In the genomic region with DNA sequence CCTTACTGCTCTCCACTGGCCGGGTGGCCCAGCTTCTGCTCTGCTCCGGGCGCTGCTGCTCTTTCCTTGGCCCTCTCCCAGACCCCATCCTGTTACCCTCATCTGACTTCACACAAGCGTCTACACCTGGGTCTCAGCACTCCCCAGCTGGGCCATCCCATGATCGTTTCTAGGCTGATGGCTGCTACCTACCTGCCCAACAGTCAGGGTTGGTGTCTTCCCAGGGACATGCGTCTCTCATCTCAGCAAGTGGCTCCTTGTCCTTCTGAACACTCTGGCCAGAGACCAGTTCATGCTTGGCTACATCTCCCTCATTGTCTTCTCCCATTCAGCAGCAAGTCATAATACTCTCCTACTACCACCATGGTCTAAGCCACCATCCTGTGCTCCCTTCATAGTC, we compare ENCODE assay signal across 9 mouse cellular contexts. TPM values are rescaled to one million over a fixed set of nuclear protein-coding genes. Genes with fewer than 3 reads are reported as not detected.
DNase-seq lines count a peak whose midpoint lies in the region; ATAC-seq and TF ChIP-seq lines count a peak whose summit lies in the region.
"Had no signal": no experiment of that assay in that cellular context is flagged by ENCODE, and none has a peak within 500 bp of the region (broad histone marks: within the 10 kb centered on the region; RNA-seq: fewer than 3 reads in every experiment).

No protein-coding gene starts in this region.

- peak overlapping the region; percentile 78 for H3K4me2 ChIP-seq in heart, embryonic 11.5 days
- H3K4me2 ChIP-seq in forebrain, postnatal 0 days (ENCODE audit: low read depth) = peak overlapping the region; percentile 89
- H3K4me2 ChIP-seq in liver, postnatal 0 days (ENCODE audit: low read depth, low read length) = peak overlapping the region; percentile 83

- no peaks in the 10 kb centered on the region for H3K9me3 ChIP-seq in heart, embryonic 11.5 days (replicated peaks; ENCODE audit: control insufficient read depth, low read length)
- no peaks in the 10 kb centered on the region for H3K9me3 ChIP-seq in forebrain, postnatal 0 days (ENCODE audit: low read length)
- H3K9me3 ChIP-seq in liver, postnatal 0 days (ENCODE audit: low read length) = no peaks in the 10 kb centered on the region

- WGBS in heart, embryonic 11.5 days (ENCODE audit: insufficient replicate concordance) = 91% methylated on average over 6 of the region's 6 CpGs
- 92% methylated on average over 6 of the region's 6 CpGs for WGBS in forebrain, postnatal 0 days
- 92% methylated on average over 6 of the region's 6 CpGs for WGBS in liver, postnatal 0 days (ENCODE audit: insufficient replicate concordance)

- H3K27ac ChIP-seq in heart, embryonic 11.5 days (ENCODE audit: low read depth, low read length) = no peak overlapping the region
- no peak overlapping the region for H3K27ac ChIP-seq in bone marrow macrophage, adult 2 months (ENCODE audit: insufficient read depth, low read depth, low read length)
- peak overlapping the region; percentile 96; the same call in 1 of the 2 replicates for H3K27ac ChIP-seq in forebrain, postnatal 0 days (ENCODE audit: low read depth, low read length)
- no peak overlapping the region for H3K27ac ChIP-seq in liver, postnatal 0 days (ENCODE audit: low read depth)

- no peaks in the 10 kb centered on the region for H3K27me3 ChIP-seq in heart, embryonic 11.5 days (ENCODE audit: control insufficient read depth, insufficient read depth, low read length)
- H3K27me3 ChIP-seq in forebrain, postnatal 0 days (ENCODE audit: insufficient read depth, low read length) = no peaks in the 10 kb centered on the region
- no peaks in the 10 kb centered on the region for H3K27me3 ChIP-seq in liver, postnatal 0 days (ENCODE audit: insufficient read depth, low read length)

- peak overlapping the region; percentile 68; the same call in 1 of the 2 replicates for H3K4me3 ChIP-seq in heart, embryonic 11.5 days (ENCODE audit: low read depth, low read length)
- peak overlapping the region; percentile 75; the same call in 1 of the 2 replicates for H3K4me3 ChIP-seq in bone marrow macrophage, adult 2 months (ENCODE audit: insufficient read depth, low read length)
- H3K4me3 ChIP-seq in forebrain, postnatal 0 days (ENCODE audit: low read depth, low read length) = peak overlapping the region; percentile 68
- H3K4me3 ChIP-seq in liver, postnatal 0 days (ENCODE audit: low read depth, low read length) = peak overlapping the region; percentile 57; the same call in 1 of the 2 replicates

- TF ChIP-seq CTCF in bone marrow macrophage, adult 2 months (IDR thresholded peaks at IDR 0.05; ENCODE audit: low read depth, low read length) = no peak
- no peak for TF ChIP-seq CTCF in forebrain, postnatal 0 days (IDR thresholded peaks at IDR 0.05; ENCODE audit: low read depth)
- TF ChIP-seq CTCF in liver, postnatal 0 days (IDR thresholded peaks at IDR 0.05; ENCODE audit: low read depth) = no peak

- no peak for TF ChIP-seq POLR2A in bone marrow macrophage, adult 2 months (IDR thresholded peaks at IDR 0.05; ENCODE audit: borderline replicate concordance, low read depth, low read length)

- H3K36me3 ChIP-seq in heart, embryonic 11.5 days (ENCODE audit: control insufficient read depth, insufficient read depth, low read length) = peaks cover 2% of the 10 kb centered on the region
- peaks cover 26% of the 10 kb centered on the region for H3K36me3 ChIP-seq in forebrain, postnatal 0 days (ENCODE audit: insufficient read depth)
- H3K36me3 ChIP-seq in liver, postnatal 0 days (replicated peaks; ENCODE audit: insufficient read depth, low read length) = 0 out of 2 replicates have a peak, but pooled peaks cover 7% of the 10 kb centered on the region

- no peak for TF ChIP-seq EP300 in liver, postnatal 0 days (IDR thresholded peaks at IDR 0.05; ENCODE audit: low read depth)

- no peaks in the 10 kb centered on the region for H3K4me1 ChIP-seq in heart, embryonic 11.5 days (ENCODE audit: control insufficient read depth, insufficient read depth, low read length)
- peaks cover 15% of the 10 kb centered on the region for H3K4me1 ChIP-seq in bone marrow macrophage, adult 2 months (ENCODE audit: control insufficient read depth, insufficient read depth, low read length)
- H3K4me1 ChIP-seq in forebrain, postnatal 0 days (ENCODE audit: insufficient read depth) = peaks cover 10% of the 10 kb centered on the region
- peaks cover 8% of the 10 kb centered on the region for H3K4me1 ChIP-seq in liver, postnatal 0 days (ENCODE audit: insufficient read depth)

- peak overlapping the region; percentile 83; the same call in 1 of the 2 replicates for H3K9ac ChIP-seq in heart, embryonic 11.5 days (ENCODE audit: low read depth, low read length)
- peak overlapping the region; percentile 77 for H3K9ac ChIP-seq in forebrain, postnatal 0 days
- peak overlapping the region; percentile 75 for H3K9ac ChIP-seq in liver, postnatal 0 days (replicated peaks)

- no peak for ATAC-seq in heart, embryonic 11.5 days (replicated peaks; ENCODE audit: insufficient number of reproducible peaks, low FRiP score, low TSS enrichment)
- ATAC-seq in forebrain, postnatal 0 days = no peak
- ATAC-seq in liver, postnatal 0 days = no peak

- intact Hi-C loops in heart, postnatal 10 days (cut with DNase I) = loop anchor here (5.0 kb wide), 1 partner anchor 193 kb away; a partner anchor contains a TSS

- DNase-seq in heart, postnatal 10 days = no peak
- no peak for DNase-seq in forebrain, postnatal 0 days
- no peak for DNase-seq in liver, postnatal 0 days
- no peak for DNase-seq in spleen, adult 12 weeks (ENCODE audit: low spot score)
- DNase-seq in adrenal gland, adult 18-20 months (ENCODE audit: low spot score in 2 of 2) = no peak
- no peak for DNase-seq in layer of hippocampus, adult 18-20 months (ENCODE audit: low spot score in 2 of 2)

RNA-seq across cellular contexts. Expression of a gene that starts 1.1 kb away (rescaled TPM):
- polyA plus RNA-seq in heart, embryonic 11.5 days (2014; fragmentation: Nextera tagmentation; extraction: Ambion mirVana) = not detected in 2 replicates
- under 1 TPM; 0.31 to 0.32 TPM for total RNA-seq in heart, postnatal 10 days (2021)
- polyA plus RNA-seq in bone marrow macrophage, adult 2 months (2012; ENCODE audit: insufficient read depth, insufficient read length, missing spikeins) = 6.2 and 7.9 TPM in 2 replicates
- not detected in 2 replicates for total RNA-seq in forebrain, postnatal 0 days (2014; rRNA removed)
- polyA plus RNA-seq in forebrain, postnatal 0 days (2015; fragmentation: Nextera tagmentation; extraction: Ambion mirVana) = not detected in 2 replicates
- polyA plus RNA-seq in liver, postnatal 0 days (2015; fragmentation: Nextera tagmentation; extraction: Ambion mirVana) = 0.59 and 1.1 TPM in 2 replicates
- 1 to 10 TPM; 1.6 to 3.1 TPM for total RNA-seq in adrenal gland, adult 18-20 months (2021)
- total RNA-seq in layer of hippocampus, adult 18-20 months (2021) = under 1 TPM; 0.59 to 0.89 TPM
- total RNA-seq: neutrophil, adult 5-6 weeks had no signal

RNA-seq across cellular contexts. Expression of a gene that starts 1.6 kb away (rescaled TPM):
- polyA plus RNA-seq in heart, embryonic 11.5 days (2014; fragmentation: Nextera tagmentation; extraction: Ambion mirVana) = 61.8 and 73.8 TPM in 2 replicates
- 10 to 100 TPM; 60.5 to 63.5 TPM for total RNA-seq in heart, postnatal 10 days (2021)
- polyA plus RNA-seq in bone marrow macrophage, adult 2 months (2012; ENCODE audit: insufficient read depth, insufficient read length, missing spikeins) = 31.0 and 33.7 TPM in 2 replicates
- total RNA-seq in forebrain, postnatal 0 days (2014; rRNA removed) = 60.6 and 63.8 TPM in 2 replicates
- polyA plus RNA-seq in forebrain, postnatal 0 days (2015; fragmentation: Nextera tagmentation; extraction: Ambion mirVana) = 111 and 118 TPM in 2 replicates
- 16.7 and 20.5 TPM in 2 replicates for polyA plus RNA-seq in liver, postnatal 0 days (2015; fragmentation: Nextera tagmentation; extraction: Ambion mirVana)
- 10 to 100 TPM; 84.7 to 87.7 TPM for total RNA-seq in adrenal gland, adult 18-20 months (2021)
- total RNA-seq in layer of hippocampus, adult 18-20 months (2021) = 10 to 100 TPM; 83.2 to 84.8 TPM

RNA-seq across cellular contexts. Expression of a gene that starts 11.6 kb away (rescaled TPM):
- 22.6 and 25.5 TPM in 2 replicates for polyA plus RNA-seq in heart, embryonic 11.5 days (2014; fragmentation: Nextera tagmentation; extraction: Ambion mirVana)
- total RNA-seq in heart, postnatal 10 days (2021) = 10 to 100 TPM; 12.5 to 12.6 TPM
- polyA plus RNA-seq in bone marrow macrophage, adult 2 months (2012; ENCODE audit: insufficient read depth, insufficient read length, missing spikeins) = 26.0 and 32.8 TPM in 2 replicates
- total RNA-seq in forebrain, postnatal 0 days (2014; rRNA removed) = 46.1 and 57.0 TPM in 2 replicates
- polyA plus RNA-seq in forebrain, postnatal 0 days (2015; fragmentation: Nextera tagmentation; extraction: Ambion mirVana) = 58.0 and 60.5 TPM in 2 replicates
- 38.6 and 41.6 TPM in 2 replicates for polyA plus RNA-seq in liver, postnatal 0 days (2015; fragmentation: Nextera tagmentation; extraction: Ambion mirVana)
- 10 to 100 TPM; 26.8 to 28.1 TPM for total RNA-seq in adrenal gland, adult 18-20 months (2021)
- 10 to 100 TPM; 37.6 to 45.1 TPM for total RNA-seq in layer of hippocampus, adult 18-20 months (2021)

RNA-seq across cellular contexts. Expression of a gene that starts 21.3 kb away (rescaled TPM):
- polyA plus RNA-seq in heart, embryonic 11.5 days (2014; fragmentation: Nextera tagmentation; extraction: Ambion mirVana) = 38.1 and 41.0 TPM in 2 replicates
- total RNA-seq in heart, postnatal 10 days (2021) = 10 to 100 TPM; 10.2 to 13.9 TPM
- polyA plus RNA-seq in bone marrow macrophage, adult 2 months (2012; ENCODE audit: insufficient read depth, insufficient read length, missing spikeins) = 5.6 and 6.0 TPM in 2 replicates
- total RNA-seq in forebrain, postnatal 0 days (2014; rRNA removed) = 44.8 and 67.7 TPM in 2 replicates
- 60.8 and 61.5 TPM in 2 replicates for polyA plus RNA-seq in forebrain, postnatal 0 days (2015; fragmentation: Nextera tagmentation; extraction: Ambion mirVana)
- 15.0 and 15.6 TPM in 2 replicates for polyA plus RNA-seq in liver, postnatal 0 days (2015; fragmentation: Nextera tagmentation; extraction: Ambion mirVana)
- 10 to 100 TPM; 12.9 to 17.2 TPM for total RNA-seq in adrenal gland, adult 18-20 months (2021)
- total RNA-seq in layer of hippocampus, adult 18-20 months (2021) = 10 to 100 TPM; 15.5 to 15.6 TPM

RNA-seq across cellular contexts. Expression of a gene that starts 34.1 kb away (rescaled TPM):
- polyA plus RNA-seq in heart, embryonic 11.5 days (2014; fragmentation: Nextera tagmentation; extraction: Ambion mirVana) = 0.23 and 0.40 TPM in 2 replicates
- total RNA-seq in heart, postnatal 10 days (2021) = under 1 TPM; 0.10 to 0.17 TPM
- 0.53 and 0.80 TPM in 2 replicates for polyA plus RNA-seq in bone marrow macrophage, adult 2 months (2012; ENCODE audit: insufficient read depth, insufficient read length, missing spikeins)
- 0.14 and 0.15 TPM in 2 replicates for total RNA-seq in forebrain, postnatal 0 days (2014; rRNA removed)
- 0.39 and 0.51 TPM in 2 replicates for polyA plus RNA-seq in forebrain, postnatal 0 days (2015; fragmentation: Nextera tagmentation; extraction: Ambion mirVana)
- polyA plus RNA-seq in liver, postnatal 0 days (2015; fragmentation: Nextera tagmentation; extraction: Ambion mirVana) = 0.46 and 0.63 TPM in 2 replicates
- total RNA-seq in adrenal gland, adult 18-20 months (2021) = not detected
- total RNA-seq in layer of hippocampus, adult 18-20 months (2021) = under 1 TPM in 1 of 2 experiments, not detected in 1; 0.12 TPM
- total RNA-seq: neutrophil, adult 5-6 weeks had no signal
